Mouse (Mus musculus) forebrain, postnatal 0 days (tissue): ENCODE data around the gene Ptpru. TPM values are rescaled to one million over a fixed set of nuclear protein-coding genes. Genes with fewer than 3 reads are reported as not detected.

Experiments
- ATAC-seq: fragments of 200-750 bp; cut with Nextera tagmentation; 2 replicates; pipeline ENCODE4 v1.8.0; 2017; ENCODE audit warnings: mild to moderate bottlenecking, moderate library complexity
- DNase-seq: peaks from one replicate; pipeline ENCODE4 v3.0.0-alpha.2; 2015
- H3K27ac ChIP-seq: fragments of 300-500 bp; sonication (generic); 2 replicates; pipeline ENCODE4 v1.5.1; 2014; ENCODE audit warnings: low read depth, mild to moderate bottlenecking, antibody characterized with exemption, low read length, moderate library complexity, mixed read lengths
- H3K27me3 ChIP-seq: fragments of 300-500 bp; sonication (generic); 2 replicates; pipeline ENCODE4 v1.6.1; 2014; ENCODE audit warnings: mild to moderate bottlenecking, low read length, mixed read lengths; ENCODE audit not compliant: insufficient read depth
- H3K36me3 ChIP-seq: fragments of 300-500 bp; sonication (generic); 2 replicates; pipeline ENCODE4 v1.6.1; 2014; ENCODE audit warnings: mild to moderate bottlenecking, moderate library complexity; ENCODE audit not compliant: insufficient read depth
- H3K4me1 ChIP-seq: fragments of 300-500 bp; sonication (generic); 2 replicates; pipeline ENCODE4 v1.6.1; 2014; ENCODE audit warnings: antibody characterized with exemption; ENCODE audit not compliant: insufficient read depth
- H3K4me2 ChIP-seq: fragments of 300-500 bp; sonication (generic); 2 replicates; pipeline ENCODE4 v1.6.1; 2014; ENCODE audit warnings: low read depth, mild to moderate bottlenecking, moderate library complexity
- H3K4me3 ChIP-seq: fragments of 300-500 bp; sonication (generic); 2 replicates; pipeline ENCODE4 v1.5.1; 2014; ENCODE audit warnings: low read depth, low read length, mixed read lengths
- H3K9ac ChIP-seq: fragments of 300-500 bp; sonication (generic); 2 replicates; pipeline ENCODE4 v1.6.1; 2014; ENCODE audit warnings: mild to moderate bottlenecking
- H3K9me3 ChIP-seq: fragments of 300-500 bp; sonication (generic); 2 replicates; pipeline ENCODE4 v1.6.1; 2016; ENCODE audit warnings: low read length
- CTCF ChIP-seq: sonication (generic); IDR thresholded peaks from 2 replicates; pipeline ENCODE4 v1.5.1; 2016; ENCODE audit warnings: antibody characterized with exemption, control low read depth, low read depth
- WGBS: fragments of 180-500 bp; shearing (Covaris S2); extraction: QIAGEN DNeasy Blood & Tissue Kit; methylation state at CpG from one replicate; pipeline ENCODE4 v1.1.7; 2014; 5-methylcytosine and 5-hydroxymethylcytosine counted together
- polyA plus RNA-seq: library from polyadenylated mRNA; unstranded; fragments of >200 nt; fragmentation: Nextera tagmentation; extraction: Ambion mirVana; gene quantifications from 2 replicates; pipeline ENCODE4 v1.2.1, GENCODE M21; 2015
- total RNA-seq: library from RNA; depleted of rRNA; stranded (reverse); fragments of >200 nt; gene quantifications from 2 replicates; pipeline ENCODE4 v1.2.3, GENCODE M21; 2014; rRNA removed

Gene Ptpru
- total RNA-seq, result 18.5 and 27.4 TPM in 2 replicates
- polyA plus RNA-seq, result 15.0 and 21.2 TPM in 2 replicates

GRCm38 (mm10) chr4:131837872-131838524 lies at the start of gene Ptpru:
Gene Ptpru, minus strand, starts transcription at chr4:131838288.
- Histone ChIP-seq H3K4me1 (peaks cover 3% of the 10 kb centered on the region; the same call in 1 of the 2 replicates), H3K27me3 (peaks cover 3% of the 10 kb centered on the region; the same call in 1 of the 2 replicates), H3K4me3 (peak within 1 kb of the TSS; percentile 67), H3K36me3 (no peaks in the 10 kb centered on the region), H3K27ac (peak within 1 kb of the TSS; percentile 35; the same call in 1 of the 2 replicates), H3K9ac (peak within 1 kb of the TSS; percentile 59), H3K9me3 (no peaks in the 10 kb centered on the region), H3K4me2 (peak within 1 kb of the TSS; percentile 99)
- ATAC-seq (peak; percentile 91), DNase-seq (peak; percentile 93)
- peak; percentile 100 for TF ChIP-seq CTCF
- under 1% methylated on average over 69 of the region's 72 CpGs for WGBS

- Histone ChIP-seq H3K9ac (no peak overlapping the region), H3K4me1 (no peaks in the 10 kb centered on the region), H3K27ac (no peak overlapping the region), H3K9me3 (no peaks in the 10 kb centered on the region), H3K36me3 (peaks cover 19% of the 10 kb centered on the region), H3K4me3 (no peak overlapping the region), H3K27me3 (no peaks in the 10 kb centered on the region), H3K4me2 (no peak overlapping the region)
- 66% methylated on average over 6 of the region's 6 CpGs for WGBS
- no peak for TF ChIP-seq CTCF
- no peak for ATAC-seq
- DNase-seq, result no peak
Measured at GRCm38 (mm10) chr4:131885376-131885775, 47.3 kb upstream of the Ptpru start.

DNA sequence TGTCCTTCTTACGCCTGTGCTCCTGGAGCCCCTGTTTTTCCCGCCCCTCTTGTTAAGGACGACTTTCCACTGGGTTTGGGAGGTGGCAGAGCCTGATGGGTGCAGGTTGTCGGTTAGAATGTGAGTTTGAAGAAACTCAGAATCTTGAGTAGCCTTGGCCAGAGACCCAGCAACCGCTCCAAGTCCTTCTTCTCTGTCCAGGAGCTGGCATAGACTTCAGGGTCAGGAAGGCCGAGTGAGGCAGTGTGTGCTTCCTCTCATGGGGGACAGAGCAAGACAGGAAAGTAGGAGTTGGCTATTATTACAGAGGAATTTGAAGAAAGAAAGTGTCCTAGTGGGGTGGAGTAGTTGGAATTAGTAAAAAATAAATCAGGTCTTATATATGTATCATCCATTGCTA lies 45.5 kb upstream of the Ptpru start:
- H3K27me3 ChIP-seq, result no peaks in the 10 kb centered on the region
- H3K9me3 ChIP-seq, result no peaks in the 10 kb centered on the region
- peaks cover 19% of the 10 kb centered on the region for H3K36me3 ChIP-seq
- WGBS, result 62% methylated on average over 6 of the region's 6 CpGs
- TF ChIP-seq CTCF, result no peak
- no peak overlapping the region for H3K27ac ChIP-seq
- no peak for DNase-seq
- ATAC-seq, result no peak
- no peak overlapping the region for H3K4me3 ChIP-seq
- H3K9ac ChIP-seq, result no peak overlapping the region
- no peaks in the 10 kb centered on the region for H3K4me1 ChIP-seq
- no peak overlapping the region for H3K4me2 ChIP-seq

DNA sequence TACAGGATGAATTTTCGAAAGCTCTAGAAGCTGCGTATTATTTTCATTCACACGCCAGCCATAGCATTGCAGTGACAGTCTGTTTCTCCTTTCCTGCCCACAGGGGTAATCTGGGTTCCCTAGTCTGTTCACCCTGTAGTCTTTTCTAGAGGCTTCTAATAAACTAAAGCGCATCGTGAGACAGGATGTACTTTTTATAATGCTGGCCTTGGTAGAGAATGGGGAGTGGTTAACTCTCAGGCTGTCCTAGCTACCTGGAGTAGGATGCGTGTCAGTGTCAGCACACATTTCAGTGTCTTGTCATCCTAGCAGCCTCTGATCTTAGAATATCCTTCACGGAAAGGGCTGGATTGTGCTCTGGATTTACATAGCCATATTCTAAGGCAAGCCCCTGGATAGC lies 43.2 kb upstream of the Ptpru start:
- no peaks in the 10 kb centered on the region for H3K27me3 ChIP-seq
- H3K27ac ChIP-seq, result no peak overlapping the region
- H3K9ac ChIP-seq, result no peak overlapping the region
- DNase-seq (no peak), ATAC-seq (no peak)
- H3K36me3 ChIP-seq, result peaks cover 13% of the 10 kb centered on the region
- H3K4me1 ChIP-seq, result peaks cover 7% of the 10 kb centered on the region
- no peak for TF ChIP-seq CTCF
- H3K4me2 ChIP-seq, result no peak overlapping the region
- no peak overlapping the region for H3K4me3 ChIP-seq
- WGBS, result 87% methylated on average over 7 of the region's 7 CpGs
- no peaks in the 10 kb centered on the region for H3K9me3 ChIP-seq

DNA sequence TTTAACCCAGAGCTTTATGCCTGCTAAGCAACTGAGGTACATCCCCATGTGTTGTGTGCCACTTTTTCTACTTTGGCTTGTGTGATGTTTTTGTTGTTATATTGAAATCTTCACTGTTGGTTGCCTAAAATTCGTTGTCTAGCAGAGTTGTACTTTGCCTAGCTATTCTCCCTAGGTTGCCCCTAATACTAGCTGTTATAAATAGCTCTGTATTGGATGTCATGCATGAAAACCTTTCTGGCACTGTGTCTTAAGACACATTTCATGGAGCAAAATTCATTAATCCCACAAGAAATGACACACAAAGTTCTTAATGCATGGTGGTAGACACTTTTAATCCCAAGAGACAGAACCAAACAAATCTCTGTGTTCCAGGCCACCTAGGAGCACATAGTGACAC lies 41.6 kb upstream of the Ptpru start:
- Histone ChIP-seq H3K27ac (no peak overlapping the region), H3K27me3 (no peaks in the 10 kb centered on the region), H3K4me3 (no peak overlapping the region), H3K4me2 (no peak overlapping the region), H3K4me1 (peaks cover 22% of the 10 kb centered on the region), H3K9me3 (no peaks in the 10 kb centered on the region), H3K36me3 (0 out of 2 replicates have a peak, but pooled peaks cover under 1% of the 10 kb centered on the region), H3K9ac (no peak overlapping the region)
- DNase-seq (no peak), ATAC-seq (no peak)
- 75% methylated on average over 1 of the region's 1 CpGs for WGBS
- TF ChIP-seq CTCF, result no peak

- H3K4me1 ChIP-seq, result peaks cover 22% of the 10 kb centered on the region
- no peak overlapping the region for H3K4me2 ChIP-seq
- ATAC-seq, result no peak
- WGBS, result 54% methylated on average over 2 of the region's 2 CpGs
- TF ChIP-seq CTCF, result no peak
- H3K36me3 ChIP-seq, result no peaks in the 10 kb centered on the region
- H3K9ac ChIP-seq, result 0 out of 2 replicates have a peak overlapping the region, but pooled peaks have one; percentile 18
- no peak for DNase-seq
- no peak overlapping the region for H3K27ac ChIP-seq
- H3K9me3 ChIP-seq, result no peaks in the 10 kb centered on the region
- H3K27me3 ChIP-seq, result no peaks in the 10 kb centered on the region
- H3K4me3 ChIP-seq, result no peak overlapping the region
Measured at GRCm38 (mm10) chr4:131876836-131877235, 38.7 kb upstream of the Ptpru start.

DNA sequence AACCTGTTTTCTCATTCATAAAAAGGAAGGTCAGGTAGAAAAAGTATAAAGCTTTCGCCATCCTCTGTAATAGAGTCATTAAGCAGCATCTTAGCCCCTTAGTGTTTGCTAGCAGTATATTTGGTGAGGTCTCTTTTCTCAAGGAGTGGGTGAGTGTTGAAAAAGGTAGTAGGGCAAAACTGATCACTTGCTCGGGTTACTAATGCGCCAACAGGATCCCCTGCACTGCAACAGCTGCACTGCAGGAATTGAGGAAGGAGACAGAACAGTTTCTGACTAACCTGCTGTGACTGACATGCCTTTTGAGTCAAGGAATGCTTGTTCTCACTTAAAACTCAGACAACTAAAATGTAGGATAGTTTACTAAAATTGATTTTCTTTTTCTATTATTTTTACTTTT lies 37.2 kb upstream of the Ptpru start:
- no peak overlapping the region for H3K27ac ChIP-seq
- WGBS, result 25% methylated on average over 3 of the region's 3 CpGs
- DNase-seq (no peak), ATAC-seq (no peak)
- H3K4me2 ChIP-seq, result peak overlapping the region; percentile 79
- H3K4me3 ChIP-seq, result peak overlapping the region; percentile 92
- peak overlapping the region; percentile 99 for H3K9ac ChIP-seq
- no peaks in the 10 kb centered on the region for H3K36me3 ChIP-seq
- H3K4me1 ChIP-seq, result peaks cover 22% of the 10 kb centered on the region
- H3K27me3 ChIP-seq, result no peaks in the 10 kb centered on the region
- H3K9me3 ChIP-seq, result no peaks in the 10 kb centered on the region
- TF ChIP-seq CTCF, result no peak
